Mouse (Mus musculus): Measurements from ENCODE around the gene Akap7.
A peak's percentile ranks its signal among the peaks of the same experiment; 100 is the strongest.

Akap7 gene

DNA sequence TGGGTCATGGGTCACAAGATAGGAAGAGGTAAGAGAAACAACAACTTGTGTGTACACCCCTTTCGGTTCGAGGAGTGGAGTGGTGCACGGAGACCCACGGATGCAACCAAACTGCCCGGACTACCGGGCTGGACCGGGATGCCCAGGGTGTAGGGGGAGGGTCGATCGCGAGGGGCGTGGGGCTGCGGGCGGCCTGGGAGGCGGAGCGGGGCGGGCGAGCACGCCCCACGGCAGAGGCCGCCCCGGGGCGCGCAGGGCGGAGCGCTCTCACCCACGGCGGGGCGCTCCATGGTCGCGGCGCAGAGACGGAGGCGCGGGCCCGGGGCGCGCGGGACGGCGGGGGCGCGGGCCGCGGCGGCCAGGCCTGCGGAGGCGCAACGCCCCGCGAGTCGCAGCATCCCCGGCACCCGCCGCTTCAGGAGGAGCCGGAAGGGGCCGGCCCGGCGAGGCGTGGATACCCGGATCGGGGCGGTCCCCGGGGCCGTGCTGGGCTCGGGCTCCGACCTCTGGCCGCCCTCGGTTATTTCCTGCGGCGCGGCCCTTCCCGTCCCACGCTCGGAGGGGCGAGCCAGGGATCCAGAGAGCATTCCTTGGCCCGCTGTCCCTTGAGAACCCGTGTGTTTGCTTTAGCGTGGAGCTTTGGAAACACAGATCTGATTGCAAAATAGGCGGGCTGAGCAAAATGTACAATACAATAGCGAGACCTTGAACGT, 10.9 kb downstream of the Akap7 start:
- DNase-seq, result peak; percentile 74

DNA sequence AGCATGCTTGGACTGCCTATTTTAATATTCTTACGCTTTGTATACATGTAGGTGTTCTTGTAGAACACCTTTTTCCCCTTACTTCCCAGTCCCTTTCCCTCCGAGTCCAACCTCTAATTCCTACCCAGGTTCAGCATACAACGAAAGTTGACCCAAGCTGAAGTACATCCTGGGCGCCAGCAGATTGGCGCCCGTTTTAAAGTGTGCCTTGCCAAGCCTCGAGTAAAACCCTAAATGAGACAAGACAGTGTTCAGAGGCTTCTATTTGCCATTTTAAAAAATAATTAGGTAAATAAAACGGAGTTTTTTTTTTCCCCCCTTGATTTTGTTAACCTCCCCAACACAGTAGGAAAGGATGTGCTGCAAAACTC, 11.4 kb downstream of the Akap7 start:
- no peak for DNase-seq

DNA sequence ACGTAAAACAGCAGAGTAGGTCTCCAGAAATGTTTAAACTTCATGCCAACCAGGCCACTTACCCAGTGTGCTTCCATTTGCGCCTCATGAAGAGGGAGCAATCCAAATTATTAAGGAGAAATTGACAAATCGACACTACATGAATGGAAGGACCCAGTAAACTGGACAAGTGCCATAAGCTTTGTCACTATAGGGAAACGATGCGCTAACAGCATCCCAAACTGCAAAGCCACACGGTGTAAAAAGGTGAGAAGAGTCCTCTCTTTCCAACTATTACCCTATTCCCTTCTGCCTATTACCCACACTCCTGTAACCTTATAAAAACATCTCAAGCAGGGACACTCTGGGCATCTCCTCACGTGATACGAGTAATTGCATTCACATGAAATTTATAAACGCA, 11.8 kb downstream of the Akap7 start:
- no peak for DNase-seq

DNA sequence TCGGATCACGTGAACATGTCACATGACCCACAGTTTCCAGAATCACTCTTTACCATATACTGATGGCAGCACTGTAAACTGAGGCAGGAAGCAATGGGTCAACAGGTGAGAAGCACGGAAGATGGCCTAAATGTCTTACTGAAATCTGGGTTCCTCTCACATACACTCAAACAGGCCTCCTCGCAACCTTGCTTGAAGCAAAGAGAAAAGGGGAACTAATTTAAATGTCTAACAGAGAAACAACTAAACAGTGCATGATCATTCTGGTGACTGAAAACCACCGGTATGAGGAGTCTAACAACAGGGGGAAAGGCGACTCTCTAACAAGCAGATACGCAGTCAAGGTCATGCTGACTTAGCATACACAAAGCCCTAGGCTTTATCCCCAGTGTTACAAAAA, 12.7 kb downstream of the Akap7 start:
- no peak for DNase-seq

DNA sequence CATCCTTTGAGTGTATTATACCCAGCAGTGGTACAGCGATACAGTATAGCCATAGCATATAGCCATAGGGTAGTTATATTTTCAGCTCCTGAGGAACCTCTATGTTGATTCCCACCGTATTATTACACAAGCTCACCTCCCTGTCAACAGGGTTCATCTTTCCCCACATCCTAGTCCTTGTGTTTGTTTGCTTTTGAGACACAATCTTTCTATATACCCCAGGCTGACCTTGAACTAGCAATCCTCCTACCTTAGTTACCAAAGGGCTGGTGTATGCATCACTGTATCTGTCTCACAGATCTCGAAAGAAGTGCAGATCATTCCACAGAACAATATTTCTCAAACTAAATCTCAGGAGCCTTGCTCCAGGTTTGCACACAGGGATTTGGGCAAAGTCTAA, 13.9 kb downstream of the Akap7 start:
- no peak for DNase-seq

DNA sequence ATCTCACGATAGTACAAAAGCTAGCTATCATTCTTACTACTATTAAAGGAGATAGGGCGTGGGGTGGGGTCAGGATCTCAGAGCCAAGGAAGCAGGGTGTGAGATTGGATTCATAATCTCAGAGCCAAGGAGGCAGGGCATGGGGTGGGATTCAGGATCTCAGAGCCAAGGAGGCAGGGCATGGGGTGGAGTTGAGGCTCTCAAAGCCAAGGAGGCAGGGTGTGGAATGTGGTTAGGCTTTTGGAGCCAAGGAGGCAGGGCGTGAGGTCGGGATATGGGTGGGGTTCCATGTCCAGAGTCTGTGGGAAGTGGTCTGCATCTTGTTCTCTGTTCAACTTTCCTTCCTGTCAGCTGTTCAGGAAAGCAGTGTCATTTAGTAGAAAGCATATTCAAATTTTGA, 16.6 kb downstream of the Akap7 start:
- no peak for DNase-seq

DNA sequence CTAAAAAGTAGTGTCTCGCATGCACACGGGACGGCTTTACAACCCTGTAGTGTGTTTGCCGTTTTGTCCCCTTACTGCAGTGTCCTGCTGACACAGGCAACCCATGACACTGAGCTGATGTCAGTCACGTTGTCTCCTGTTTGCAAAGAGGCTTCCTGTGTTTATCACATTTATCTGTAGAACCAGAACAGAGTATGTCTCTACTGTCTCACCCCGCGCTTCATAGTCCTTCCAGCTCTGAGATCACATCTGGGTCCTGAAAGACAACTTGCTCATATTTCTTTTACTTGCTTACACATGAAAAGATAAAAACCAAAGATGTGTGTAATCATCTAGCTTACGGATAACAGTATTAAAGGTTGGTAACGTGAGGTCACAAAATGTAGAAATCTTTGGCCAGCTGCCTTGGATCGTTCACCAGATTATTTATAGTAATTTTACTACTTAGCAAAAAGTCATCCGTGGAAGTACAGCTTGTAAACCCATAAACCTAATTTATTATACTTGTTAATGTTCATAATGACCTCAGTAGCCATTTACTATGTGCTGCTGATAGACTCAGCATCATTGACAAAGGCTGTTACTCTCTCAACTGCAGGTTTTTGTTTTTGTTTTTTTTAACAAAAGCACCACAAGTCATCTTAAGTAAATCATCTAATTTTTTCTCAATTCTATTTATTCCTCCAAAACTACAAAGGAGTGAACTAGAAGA, 22.4 kb downstream of the Akap7 start:
- DNase-seq, result no peak

DNA sequence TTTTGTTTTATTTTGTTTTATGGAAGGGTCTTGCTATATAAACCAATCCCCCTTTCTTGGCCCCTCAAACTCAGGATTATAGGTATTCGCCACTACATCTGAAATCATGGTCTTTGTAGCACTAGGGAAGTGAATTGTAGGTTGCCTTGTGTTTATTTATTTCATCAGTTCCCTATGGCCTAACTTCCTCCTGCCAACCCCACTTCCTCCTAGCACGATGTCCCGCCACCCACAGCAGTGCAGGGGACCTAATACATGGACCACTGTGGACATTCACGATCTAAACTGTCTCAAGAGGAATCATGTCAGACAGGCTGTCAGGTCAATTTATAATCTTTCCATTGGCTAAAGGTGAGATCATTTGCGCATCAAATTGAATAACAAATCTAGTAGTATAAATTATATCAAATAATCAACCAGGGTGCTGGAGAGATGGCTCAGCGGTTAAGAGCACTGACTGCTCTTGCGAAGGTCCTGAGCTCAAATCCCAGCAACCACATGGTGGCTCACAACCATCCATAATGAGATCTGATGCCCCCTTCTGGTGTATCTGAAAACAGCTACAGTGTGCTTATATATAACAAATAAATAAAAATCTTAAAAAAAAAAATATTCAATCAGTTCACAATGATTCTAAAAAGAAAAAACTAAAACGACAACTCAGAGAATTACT, 23.1 kb downstream of the Akap7 start:
- no peak for DNase-seq

DNA sequence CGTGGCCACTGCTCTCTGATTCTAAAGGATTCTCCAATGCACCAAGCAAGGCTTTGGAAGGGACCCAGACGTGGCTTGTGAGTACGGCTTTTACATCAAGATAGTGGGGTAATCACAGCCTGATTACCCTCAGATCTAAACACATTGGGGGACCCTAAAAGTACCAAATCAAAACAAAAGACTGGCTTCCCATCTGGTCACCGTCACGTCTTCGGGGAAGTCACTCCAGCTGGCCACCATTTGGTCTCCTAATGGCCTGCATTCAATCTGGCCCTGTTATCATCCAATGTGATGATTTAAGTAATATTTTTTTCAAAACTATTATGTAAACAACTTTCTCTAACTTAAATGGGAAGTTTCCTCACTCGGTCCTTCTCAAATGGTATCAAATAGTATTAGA, 24.3 kb downstream of the Akap7 start:
- no peak for DNase-seq

DNA sequence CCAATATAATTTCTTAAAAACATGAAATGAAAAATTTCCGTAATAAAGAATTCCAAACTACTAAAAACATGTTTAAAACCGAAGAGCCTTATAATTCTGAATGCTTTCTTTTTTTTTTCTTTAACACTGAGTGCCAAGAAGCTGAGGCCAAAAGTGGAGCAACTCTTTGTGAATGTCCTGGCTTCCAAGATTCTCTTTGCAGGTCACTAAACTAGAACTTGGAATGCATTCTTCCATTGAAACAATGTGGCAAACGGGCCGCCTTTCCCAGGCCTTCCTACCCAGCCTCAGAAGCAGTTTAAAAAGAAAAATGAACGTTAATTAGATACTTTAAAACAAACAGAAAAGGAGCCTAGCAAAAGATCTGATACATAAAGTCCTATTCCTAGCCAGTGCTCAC, 27.5 kb downstream of the Akap7 start:
- no peak for DNase-seq

DNA sequence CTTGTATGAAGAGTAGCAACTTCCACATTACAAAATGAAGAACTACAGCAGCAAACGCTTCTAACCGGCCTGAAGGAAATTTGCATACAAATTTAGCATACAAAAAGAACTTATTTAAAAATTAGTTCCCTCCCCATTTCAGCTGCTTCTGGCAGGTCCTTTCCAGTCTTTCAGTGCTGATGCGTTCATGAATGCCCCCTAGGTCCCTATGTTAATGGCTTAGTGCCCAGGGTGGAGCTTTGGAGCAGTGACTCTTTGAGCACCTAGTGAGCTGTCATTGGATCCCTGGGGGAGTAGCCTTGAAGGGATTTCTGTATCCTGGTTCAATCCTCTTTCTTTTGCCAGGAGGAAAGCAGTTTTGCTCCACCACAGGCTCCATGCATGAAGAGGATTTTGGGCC, 28.3 kb downstream of the Akap7 start:
- DNase-seq, result no peak

DNA sequence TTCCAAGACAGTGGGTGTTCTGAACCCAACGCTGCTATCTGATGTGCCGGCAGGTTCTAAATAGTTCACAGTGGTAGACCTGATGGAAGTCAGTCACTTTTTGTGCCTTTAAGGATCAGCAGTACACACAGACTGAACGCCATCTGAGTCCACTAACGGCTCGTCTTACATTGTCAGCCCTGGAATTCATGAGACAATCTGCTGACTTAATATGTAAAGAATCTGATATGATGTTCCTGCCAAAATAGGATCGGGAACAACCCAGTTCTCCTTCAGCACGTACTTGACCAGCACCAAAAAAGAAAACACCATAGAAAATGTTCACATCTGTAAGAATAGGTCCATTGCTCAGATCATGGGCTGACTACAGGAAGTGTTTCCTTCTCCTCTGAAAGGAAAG, 32.2 kb downstream of the Akap7 start:
- DNase-seq, result no peak

DNA sequence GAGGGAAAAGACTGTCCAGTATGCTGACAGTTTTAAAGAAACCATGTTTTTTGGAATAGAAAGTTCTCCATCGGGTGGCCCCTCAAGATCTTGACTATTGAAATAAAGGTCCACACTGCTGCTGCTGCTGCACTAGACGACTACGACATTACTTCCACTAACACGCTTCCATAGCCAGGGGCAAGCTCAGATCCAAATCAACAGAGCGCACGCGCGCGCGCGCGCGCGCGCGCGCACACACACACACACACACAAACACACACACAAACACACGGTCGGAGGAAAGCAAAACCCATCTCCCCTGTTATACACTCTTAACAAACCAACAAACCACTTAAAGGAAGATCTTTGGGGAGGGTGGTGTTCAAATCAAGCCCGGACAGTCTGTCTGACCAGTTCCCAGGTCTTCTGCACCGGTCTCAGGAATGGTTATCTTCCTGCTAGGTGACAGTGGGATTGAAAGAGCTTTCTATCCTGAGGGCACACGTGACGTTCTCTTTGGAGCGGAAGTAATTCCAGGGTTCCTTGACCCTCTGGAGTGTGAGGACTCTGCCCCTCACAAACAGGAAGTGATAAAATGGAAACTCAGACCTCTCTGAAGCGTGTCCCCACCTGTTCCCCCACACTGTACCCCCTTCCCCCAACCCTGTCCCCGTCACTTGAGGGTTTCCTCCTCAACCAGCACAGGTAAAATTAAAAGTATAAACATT, 32.9 kb downstream of the Akap7 start:
- no peak for DNase-seq

DNA sequence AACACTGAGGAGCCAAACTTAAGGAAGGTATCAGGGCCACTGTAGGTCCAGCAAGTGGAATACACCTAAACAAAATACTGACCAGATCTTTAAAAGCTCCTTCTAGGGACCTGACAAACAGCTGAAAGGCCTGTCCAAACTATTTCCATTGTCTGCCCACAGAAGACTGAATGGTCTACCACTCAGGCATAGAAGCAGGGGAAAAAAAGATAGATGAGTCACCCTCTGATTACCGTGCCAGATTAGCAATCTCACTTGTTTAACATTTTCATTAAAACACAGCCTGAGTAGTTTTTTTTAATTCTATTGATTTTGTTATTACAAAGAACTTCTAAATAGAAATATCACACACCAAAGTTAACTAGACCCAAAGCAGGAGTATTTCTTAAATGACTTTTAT, 33.9 kb downstream of the Akap7 start:
- no peak for DNase-seq

DNA sequence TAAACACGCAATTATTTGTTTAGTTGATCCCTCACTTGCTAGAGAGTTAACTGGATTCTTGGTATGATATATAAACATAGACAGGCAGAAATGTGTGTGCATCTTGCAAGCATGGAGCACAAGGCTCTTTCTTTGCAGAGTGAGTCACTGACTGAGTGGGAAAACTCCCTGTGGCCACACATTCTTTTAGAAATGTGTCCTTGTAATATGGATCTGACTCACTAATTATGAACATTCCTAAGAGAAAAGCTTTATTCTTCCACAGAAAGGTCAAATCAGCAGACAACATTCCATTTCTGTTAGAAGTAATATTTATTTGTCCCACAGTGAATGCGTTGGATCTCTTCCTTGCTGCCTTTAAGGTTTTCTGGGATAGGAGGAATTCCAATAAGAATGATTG, 35.9 kb downstream of the Akap7 start:
- DNase-seq, result no peak

DNA sequence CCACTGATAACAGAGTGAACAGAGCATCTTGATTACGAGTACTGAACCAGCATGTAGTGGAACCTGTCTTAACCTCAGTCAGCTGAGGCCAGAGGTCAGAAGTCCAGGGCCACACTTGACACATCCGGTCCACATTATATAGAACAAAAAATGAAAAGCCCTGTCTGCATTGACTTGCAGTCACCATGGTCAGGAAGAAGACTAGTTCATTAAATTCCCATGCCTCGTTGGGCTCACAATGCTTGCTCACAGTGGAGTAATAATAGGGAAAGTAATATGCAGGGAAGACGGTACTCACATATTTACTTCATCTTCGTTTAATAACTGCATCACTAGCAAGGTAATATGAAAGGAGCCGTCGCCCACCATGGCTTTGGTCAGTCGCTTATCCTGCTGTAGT, 36.5 kb downstream of the Akap7 start:
- DNase-seq, result no peak

DNA sequence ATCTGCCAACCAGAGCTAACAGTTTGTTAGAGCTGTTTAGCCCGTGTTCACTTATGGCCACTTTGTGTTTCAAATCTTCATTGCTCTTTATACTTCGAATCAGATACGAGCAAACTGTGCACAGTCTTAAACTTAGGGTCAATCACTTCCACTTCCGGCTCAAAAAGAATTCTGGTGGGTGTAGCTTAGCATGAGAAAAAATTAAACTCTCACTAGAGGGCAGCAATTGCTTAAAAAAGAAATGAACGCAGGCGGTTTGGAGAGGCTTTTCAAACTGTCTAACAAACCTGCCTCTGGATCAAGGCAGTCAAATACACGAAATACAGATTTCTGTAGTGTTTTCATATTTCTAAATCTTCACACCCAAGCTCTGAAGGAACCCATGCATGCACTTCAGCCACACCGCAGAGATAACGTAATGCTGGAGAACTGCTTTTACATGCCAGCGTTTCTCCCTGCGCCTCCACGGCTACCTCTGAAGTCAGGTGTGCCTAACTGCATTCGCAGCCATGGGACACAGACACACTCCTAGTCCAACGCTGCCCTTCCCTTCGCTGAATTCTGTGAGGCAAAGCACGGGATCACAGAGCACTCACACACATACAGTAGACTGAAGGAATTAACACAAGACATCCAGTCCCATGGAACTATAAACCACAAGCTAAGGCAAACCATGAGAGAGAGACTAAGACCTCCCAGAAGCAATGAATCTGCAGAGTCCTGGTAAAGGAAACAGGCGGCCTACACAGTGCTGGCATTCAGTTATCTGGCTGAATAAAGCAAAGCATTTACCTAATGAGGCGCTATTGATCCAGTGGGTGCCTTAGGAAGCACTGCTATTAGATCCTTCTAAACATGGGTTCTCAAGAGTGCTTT, 39.0 kb downstream of the Akap7 start:
- DNase-seq, result peak; percentile 38

DNA sequence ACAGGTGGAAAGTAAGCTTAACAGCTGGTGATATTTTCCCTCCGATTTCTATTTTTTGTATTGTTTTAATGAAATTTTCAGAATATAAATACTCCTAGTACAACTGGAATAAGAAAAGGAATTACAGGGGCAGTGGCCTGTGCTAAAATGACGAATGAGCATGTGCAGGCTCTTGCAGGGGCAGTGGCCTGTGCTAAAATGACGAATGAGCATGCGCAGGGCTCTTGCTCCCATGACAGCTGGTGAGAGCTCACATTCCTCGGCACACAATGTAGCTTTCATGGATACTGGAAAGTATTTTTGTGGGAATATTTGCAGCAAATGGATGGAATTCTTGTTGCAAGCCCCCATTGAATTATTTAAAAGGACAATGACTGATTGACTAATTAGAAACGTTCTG, 46.5 kb downstream of the Akap7 start:
- no peak for DNase-seq

DNA sequence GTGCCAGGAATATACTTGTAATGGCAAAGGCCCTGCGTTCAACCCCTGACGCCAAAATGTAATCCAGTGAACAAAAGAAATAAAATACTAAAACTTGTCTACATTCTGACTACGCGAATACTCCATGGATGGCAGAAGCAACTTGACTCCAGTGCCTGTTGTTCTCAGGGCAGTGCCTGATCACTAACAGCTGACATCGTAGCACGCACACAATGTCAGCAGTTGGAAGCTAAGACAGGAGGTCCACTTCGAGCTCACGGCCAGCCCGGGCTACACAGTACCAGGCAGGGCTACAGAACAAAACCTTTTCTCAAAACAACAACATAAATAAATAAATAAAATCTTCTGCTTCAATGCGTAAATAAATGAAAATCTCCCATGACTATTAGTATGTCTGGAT, 46.9 kb downstream of the Akap7 start:
- DNase-seq, result no peak

DNA sequence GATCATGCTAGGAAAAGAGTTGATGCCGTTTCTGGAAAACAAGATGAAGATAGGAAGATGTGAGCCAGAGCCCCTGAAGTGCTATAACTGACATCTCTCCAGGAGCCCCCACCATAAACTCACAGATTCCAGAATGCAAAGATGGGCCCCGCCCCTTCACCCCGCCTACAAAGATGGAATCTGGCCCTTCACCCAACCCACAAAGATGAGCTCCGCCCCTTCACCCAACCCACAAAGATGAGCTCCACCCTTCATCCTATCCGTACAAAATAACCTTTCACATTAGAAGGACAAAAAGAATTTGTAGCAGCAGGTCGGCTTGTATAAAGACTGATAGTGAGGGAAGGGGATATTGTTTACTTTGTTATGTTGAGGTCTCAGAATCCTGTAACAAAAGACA, 49.5 kb downstream of the Akap7 start:
- DNase-seq, result no peak

DNA sequence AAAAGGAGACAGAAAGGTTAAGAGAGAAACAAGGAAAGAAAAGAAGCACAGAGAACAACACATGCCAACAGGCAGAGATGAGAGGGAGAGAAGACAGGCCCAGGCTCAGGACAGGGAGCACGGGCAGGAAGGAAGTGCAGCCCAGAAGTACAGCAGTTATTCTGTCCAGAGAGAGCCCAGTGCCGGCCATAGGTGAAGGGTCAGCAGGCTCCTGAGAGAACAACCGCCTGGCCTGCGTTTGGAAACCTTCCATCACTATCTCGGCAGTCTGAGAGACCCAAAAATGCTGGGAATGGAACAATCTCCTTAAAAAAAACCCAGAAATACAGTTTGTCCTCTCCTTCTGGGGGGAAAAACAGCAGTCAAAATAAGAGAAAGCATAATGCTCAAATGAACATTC, 50.2 kb downstream of the Akap7 start:
- DNase-seq, result no peak

DNA sequence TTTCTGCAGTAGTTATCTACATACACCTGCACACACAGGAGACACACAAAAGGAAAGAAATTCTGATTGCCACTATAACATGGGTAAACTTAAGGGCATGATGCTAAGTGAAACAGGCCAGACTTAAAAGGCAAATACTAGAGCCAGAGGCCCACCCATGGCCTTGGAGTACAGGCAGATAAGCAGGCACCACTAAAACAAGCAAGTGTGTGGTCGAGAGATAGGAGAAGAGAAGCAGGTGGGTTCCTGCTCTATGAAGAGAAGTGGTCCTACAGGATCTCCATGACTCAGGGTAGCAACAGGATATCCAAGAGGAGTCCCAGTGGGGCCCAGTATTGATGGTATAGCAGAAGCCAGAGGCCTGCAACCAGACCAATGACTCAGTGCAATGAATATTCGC, 54.2 kb downstream of the Akap7 start:
- no peak for DNase-seq

DNA sequence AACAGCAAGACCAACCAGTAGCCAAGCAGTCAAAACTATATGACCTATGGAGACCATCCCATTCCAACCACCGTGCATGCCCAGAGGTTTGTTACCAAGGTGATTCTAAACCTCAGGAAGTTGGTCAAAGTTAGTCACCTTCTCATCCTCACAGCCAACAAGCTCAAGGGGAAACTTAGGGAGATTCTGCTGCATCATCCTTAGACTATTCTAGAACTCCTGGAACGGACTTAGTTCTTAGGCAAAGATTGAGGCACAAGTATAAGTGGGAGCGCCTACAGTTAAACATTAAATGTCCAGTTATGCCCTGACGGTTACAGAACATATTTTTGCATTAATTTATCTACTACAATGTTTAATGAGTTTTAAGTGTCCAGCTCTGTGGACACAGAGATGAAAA, 54.7 kb downstream of the Akap7 start:
- no peak for DNase-seq

Measured in thymus, postnatal 25 days (tissue).